Mouse (Mus musculus) macrophage (primary cell): ENCODE measurements at regions not wholly inside any gene's neighbourhood (a gene's known extent, or its start where the extent isn't known, plus 50 kb on each side); places are given as distances from the start of the nearest gene placed in this dataset.

Experiments
- H3K27ac ChIP-seq: fragments of 350-480 bp; formaldehyde crosslinking; 2 replicates; pipeline ENCODE4 v1.9.0; 2021
- H3K36me3 ChIP-seq: fragments of 350-480 bp; formaldehyde crosslinking; 2 replicates; pipeline ENCODE4 v1.9.0; 2021; ENCODE audit errors: inconsistent target
- H3K4me3 ChIP-seq: fragments of 350-480 bp; formaldehyde crosslinking; 2 replicates; pipeline ENCODE4 v1.9.0; 2021; ENCODE audit errors: inconsistent target
- H3K79me2 ChIP-seq: fragments of 350-480 bp; formaldehyde crosslinking; 2 replicates; pipeline ENCODE4 v1.9.0; 2021; ENCODE audit errors: inconsistent target
- WGBS: methylation state at CpG from one replicate; pipeline ENCODE4 v1.1.7; 2026; ENCODE audit warnings: inconsistent platforms; ENCODE audit not compliant: missing documents; 5-methylcytosine and 5-hydroxymethylcytosine counted together

- 89% methylated on average over 4 of the region's 4 CpGs for WGBS
- Histone ChIP-seq H3K27ac (no peak overlapping the region), H3K4me3 (no peak overlapping the region), H3K79me2 (no peaks in the 10 kb centered on the region), H3K36me3 (no peaks in the 10 kb centered on the region)
Measured at GRCm38 (mm10) chr14:72835158-72835557, 125.4 kb upstream of the Fndc3a start.

DNA sequence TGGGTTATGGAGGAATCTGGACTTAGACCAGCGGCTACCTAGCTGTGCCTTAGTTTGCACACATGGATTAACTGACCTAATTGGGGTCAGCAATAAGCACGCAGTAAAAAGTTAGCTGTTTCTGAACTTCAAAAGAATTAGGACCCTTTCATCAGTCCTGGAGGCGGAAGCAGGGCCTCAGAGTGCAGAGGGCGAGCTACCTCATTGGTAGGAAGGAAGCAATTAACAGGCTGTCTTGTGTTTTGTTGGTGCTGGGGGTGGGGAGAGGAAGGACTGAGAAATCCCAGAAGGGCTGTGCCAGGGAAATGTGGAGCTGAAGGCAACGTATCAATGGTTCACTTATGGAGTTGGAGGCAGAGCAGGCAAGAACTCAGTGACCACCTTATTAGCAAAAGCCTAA, 119.5 kb upstream of the Fndc3a start:
- Histone ChIP-seq H3K79me2 (no peaks in the 10 kb centered on the region), H3K4me3 (no peak overlapping the region), H3K27ac (no peak overlapping the region), H3K36me3 (no peaks in the 10 kb centered on the region)
- WGBS, result 52% methylated on average over 5 of the region's 5 CpGs

GRCm38 (mm10) chr14:72825549-72825948, 115.7 kb upstream of the Fndc3a start:
- no peaks in the 10 kb centered on the region for H3K79me2 ChIP-seq
- no peaks in the 10 kb centered on the region for H3K36me3 ChIP-seq
- H3K4me3 ChIP-seq, result no peak overlapping the region
- peak overlapping the region; percentile 5 for H3K27ac ChIP-seq
- 7% methylated on average over 4 of the region's 4 CpGs for WGBS

DNA sequence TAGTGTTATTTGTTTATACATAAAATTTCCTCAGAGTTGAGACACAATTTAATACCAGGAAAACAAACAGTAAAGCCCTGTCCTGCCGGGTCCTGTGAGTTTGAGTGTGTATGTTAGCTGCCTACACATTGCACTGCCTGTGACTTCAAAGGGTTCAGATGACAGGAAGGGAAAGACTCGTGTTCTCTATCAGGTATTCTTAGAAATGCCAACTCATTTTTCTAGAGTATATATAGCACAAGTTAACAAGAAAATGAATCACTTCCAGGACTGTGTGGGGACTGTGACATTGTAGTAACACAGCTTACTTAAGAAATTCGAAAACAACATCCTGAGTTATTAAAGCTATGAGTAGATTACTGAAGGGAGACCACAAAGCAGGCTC, 112.4 kb upstream of the Fndc3a start:
- H3K79me2 ChIP-seq, result no peaks in the 10 kb centered on the region
- H3K36me3 ChIP-seq, result no peaks in the 10 kb centered on the region
- WGBS, result 7% methylated on average over 3 of the region's 3 CpGs
- H3K27ac ChIP-seq, result peak overlapping the region; percentile 56
- no peak overlapping the region for H3K4me3 ChIP-seq

DNA sequence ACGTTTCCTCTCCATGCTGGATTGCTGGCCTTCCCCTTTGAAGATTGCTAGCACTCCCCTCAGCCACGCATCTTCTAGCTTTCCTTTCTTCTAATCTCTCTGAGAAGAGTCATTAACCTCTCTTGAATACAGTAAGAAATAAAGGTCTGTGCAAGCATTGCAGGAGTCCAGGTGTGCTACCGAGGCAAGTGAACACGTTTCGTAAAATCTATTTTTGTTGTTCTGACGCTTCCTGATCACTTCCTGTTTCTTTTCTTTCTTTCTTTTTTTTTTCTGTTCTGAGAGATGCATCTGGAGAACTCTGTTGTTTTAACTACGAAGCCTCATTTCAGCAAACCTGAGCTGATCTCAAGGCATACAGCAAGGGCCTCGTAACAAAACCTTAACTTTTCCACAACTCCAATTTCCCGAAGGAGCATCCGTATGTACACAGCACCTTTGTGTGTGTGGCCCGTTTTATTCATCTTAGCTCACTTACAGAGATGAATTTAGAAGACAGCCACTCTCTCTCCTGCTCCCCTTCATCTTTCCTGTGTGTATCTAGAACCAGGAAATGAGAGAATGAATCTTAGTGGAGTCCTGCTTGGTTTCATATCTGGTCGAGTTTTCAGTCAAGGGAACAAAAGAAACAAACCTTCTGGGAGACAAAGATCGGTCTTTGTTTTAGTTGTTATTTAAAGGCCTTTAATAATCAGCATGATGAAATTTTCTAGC, 111.9 kb upstream of the Fndc3a start:
- WGBS, result 70% methylated on average over 13 of the region's 13 CpGs
- H3K27ac ChIP-seq, result peak overlapping the region; percentile 56
- no peaks in the 10 kb centered on the region for H3K36me3 ChIP-seq
- H3K79me2 ChIP-seq, result no peaks in the 10 kb centered on the region
- no peak overlapping the region for H3K4me3 ChIP-seq

- no peak overlapping the region for H3K27ac ChIP-seq
- no peak overlapping the region for H3K4me3 ChIP-seq
- no peaks in the 10 kb centered on the region for H3K79me2 ChIP-seq
- WGBS, result 96% methylated on average over 4 of the region's 4 CpGs
- no peaks in the 10 kb centered on the region for H3K36me3 ChIP-seq
Measured at GRCm38 (mm10) chr14:72819037-72819436, 109.2 kb upstream of the Fndc3a start.

DNA sequence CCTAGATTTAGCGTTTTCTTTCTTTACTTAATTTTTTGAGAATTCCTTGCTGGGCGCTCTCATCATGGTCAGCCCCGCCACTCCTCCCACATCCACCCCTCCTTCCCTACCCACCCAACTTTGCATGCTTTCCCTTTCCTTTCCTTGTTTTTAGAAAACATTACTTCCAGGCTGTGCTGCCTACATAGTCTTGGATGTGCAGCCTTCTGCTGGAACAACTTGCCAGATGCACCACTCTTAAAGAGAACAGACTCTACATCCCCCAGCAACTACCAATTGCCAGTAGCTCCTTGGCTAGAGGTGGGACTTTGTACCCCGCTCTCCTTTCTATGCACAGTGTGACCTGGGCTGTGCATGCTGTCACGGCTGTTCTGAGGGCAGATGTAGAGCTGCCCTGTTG, 108.0 kb upstream of the Fndc3a start:
- 98% methylated on average over 5 of the region's 5 CpGs for whole genome bisulfite sequencing
- no peaks in the 10 kb centered on the region for H3K79me2 ChIP-seq

GRCm38 (mm10) chr14:72816847-72817246, 107.0 kb upstream of the Fndc3a start:
- no peak overlapping the region for H3K27ac ChIP-seq
- H3K4me3 ChIP-seq, result no peak overlapping the region
- 81% methylated on average over 10 of the region's 10 CpGs for WGBS

More for the DNA sequence above, 108.0 kb upstream of the Fndc3a start:
- H3K27ac ChIP-seq, result no peak overlapping the region
- no peaks in the 10 kb centered on the region for H3K36me3 ChIP-seq
- H3K4me3 ChIP-seq, result no peak overlapping the region

DNA sequence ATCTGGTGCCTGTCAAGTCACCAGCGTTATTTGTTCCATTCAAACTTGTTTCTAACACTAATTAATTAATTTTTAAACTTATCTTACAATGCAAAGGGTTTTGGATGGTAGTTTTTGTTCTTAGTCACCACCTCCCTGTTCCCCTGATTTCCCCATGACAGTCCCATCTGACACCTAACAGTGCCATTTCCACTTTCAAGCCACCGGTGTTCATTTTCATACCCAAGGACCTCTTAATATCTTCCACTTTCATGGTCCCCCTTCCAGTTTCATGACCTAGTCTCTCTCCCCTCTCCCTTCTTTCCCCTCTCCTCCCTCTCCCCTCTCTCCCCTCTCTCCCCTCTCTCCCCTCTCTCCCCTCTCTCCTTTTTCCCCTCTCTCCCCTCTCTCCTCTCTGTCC, 99.3 kb upstream of the Fndc3a start:
- 77% methylated on average over 2 of the region's 2 CpGs for WGBS

More at GRCm38 (mm10) chr14:72816847-72817246, 107.0 kb upstream of the Fndc3a start:
- H3K36me3 ChIP-seq, result no peaks in the 10 kb centered on the region
- H3K79me2 ChIP-seq, result no peaks in the 10 kb centered on the region

GRCm38 (mm10) chr14:72807947-72808346, 98.1 kb upstream of the Fndc3a start:
- no peak overlapping the region for H3K4me3 ChIP-seq
- H3K36me3 ChIP-seq, result no peaks in the 10 kb centered on the region
- no peak overlapping the region for H3K27ac ChIP-seq
- 59% methylated on average over 3 of the region's 3 CpGs for WGBS
- H3K79me2 ChIP-seq, result no peaks in the 10 kb centered on the region

More for the DNA sequence above, 99.3 kb upstream of the Fndc3a start:
- Histone ChIP-seq H3K36me3 (no peaks in the 10 kb centered on the region), H3K79me2 (no peaks in the 10 kb centered on the region), H3K4me3 (no peak overlapping the region), H3K27ac (no peak overlapping the region)

DNA sequence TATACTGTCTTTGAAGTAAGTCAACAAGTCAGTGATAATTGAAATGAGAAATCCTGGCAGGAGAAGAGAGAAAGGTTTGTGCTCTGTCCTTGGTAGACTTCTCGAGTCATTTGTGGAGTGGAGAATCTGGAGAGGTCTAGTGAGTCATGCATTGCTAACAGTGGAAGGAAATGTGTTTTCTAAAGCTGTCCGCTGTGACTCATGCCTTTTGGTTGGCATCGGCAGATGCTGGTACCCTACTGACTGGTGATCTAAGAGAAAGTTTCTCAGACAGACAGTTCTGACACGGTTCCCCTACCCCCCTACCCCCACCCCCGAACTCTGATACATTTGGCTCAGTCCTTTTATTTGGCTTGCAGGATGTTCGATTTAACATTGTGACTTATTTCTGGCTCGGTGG, 97.5 kb upstream of the Fndc3a start:
- Histone ChIP-seq H3K36me3 (no peaks in the 10 kb centered on the region), H3K79me2 (no peaks in the 10 kb centered on the region), H3K27ac (no peak overlapping the region), H3K4me3 (no peak overlapping the region)
- 41% methylated on average over 7 of the region's 7 CpGs for WGBS

GRCm38 (mm10) chr14:72806598-72806997, 96.8 kb upstream of the Fndc3a start:
- Histone ChIP-seq H3K4me3 (no peak overlapping the region), H3K27ac (no peak overlapping the region), H3K79me2 (no peaks in the 10 kb centered on the region), H3K36me3 (no peaks in the 10 kb centered on the region)
- WGBS, result 98% methylated on average over 6 of the region's 6 CpGs

DNA sequence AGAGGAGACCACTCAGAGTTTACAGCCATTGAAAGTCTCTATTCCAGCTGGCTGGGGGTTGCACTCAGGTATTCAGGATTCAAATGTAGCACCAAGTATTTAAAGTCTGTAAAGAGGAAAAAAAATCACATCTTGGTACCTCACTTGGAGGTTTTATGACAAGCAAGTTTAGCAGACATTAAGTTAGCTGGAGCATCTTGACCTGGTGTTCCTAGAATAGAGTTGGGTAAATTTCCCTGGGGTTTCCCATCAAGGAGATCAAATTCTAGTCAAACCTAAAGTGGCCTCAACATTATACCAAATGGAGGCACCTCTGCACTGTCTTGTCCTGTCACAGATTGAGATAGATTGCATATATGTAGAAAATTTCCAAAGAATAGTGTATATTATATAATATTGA, 93.8 kb upstream of the Fndc3a start:
- Histone ChIP-seq H3K36me3 (no peaks in the 10 kb centered on the region), H3K4me3 (no peak overlapping the region), H3K79me2 (no peaks in the 10 kb centered on the region), H3K27ac (no peak overlapping the region)

DNA sequence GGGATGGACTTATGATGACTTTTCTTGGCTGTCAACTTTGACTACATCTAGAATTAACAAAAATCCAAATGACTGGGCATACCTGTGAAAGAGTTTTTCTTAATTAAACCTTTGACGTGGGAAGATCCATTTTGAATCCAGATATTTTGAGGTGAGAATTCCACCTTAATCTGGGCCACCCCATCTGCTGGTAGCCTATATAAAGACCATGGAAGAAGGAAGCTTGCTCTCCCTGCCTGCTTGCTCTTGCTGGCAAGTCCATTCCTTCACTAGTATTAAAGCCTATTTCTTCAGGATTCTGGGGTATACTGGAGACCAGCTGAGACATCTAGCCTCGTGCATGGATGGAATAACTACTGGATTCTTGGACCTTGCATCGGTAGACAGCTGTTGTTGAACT, 80.9 kb upstream of the Fndc3a start:
- Histone ChIP-seq H3K27ac (no peak overlapping the region), H3K79me2 (no peaks in the 10 kb centered on the region), H3K4me3 (no peak overlapping the region), H3K36me3 (no peaks in the 10 kb centered on the region)
- 88% methylated on average over 3 of the region's 3 CpGs for WGBS

- no peak overlapping the region for H3K27ac ChIP-seq
- H3K79me2 ChIP-seq, result no peaks in the 10 kb centered on the region
- WGBS, result 88% methylated on average over 3 of the region's 3 CpGs
- no peak overlapping the region for H3K4me3 ChIP-seq
- H3K36me3 ChIP-seq, result no peaks in the 10 kb centered on the region
Measured at GRCm38 (mm10) chr14:72786929-72787328, 77.1 kb upstream of the Fndc3a start.

- 19% methylated on average over 9 of the region's 9 CpGs for WGBS
- Histone ChIP-seq H3K4me3 (no peak overlapping the region), H3K27ac (peak overlapping the region; percentile 39), H3K36me3 (no peaks in the 10 kb centered on the region), H3K79me2 (no peaks in the 10 kb centered on the region)
Measured at GRCm38 (mm10) chr14:72783248-72783647, 73.4 kb upstream of the Fndc3a start.
